Mouse (Mus musculus): Measurements from ENCODE around the gene Tfap2d.

Tfap2d gene

GRCm38 (mm10) chr1:19102631-19103030 lies at the start of gene Tfap2d:
TSS of gene Tfap2d (plus strand) at chr1:19103022.
- DNase-seq (ENCODE audit: low spot score): no peak

GRCm38 (mm10) chr1:19056300-19056699 lies 46.5 kb upstream of the Tfap2d start:
- no peak for DNase-seq (ENCODE audit: low spot score)

DNA sequence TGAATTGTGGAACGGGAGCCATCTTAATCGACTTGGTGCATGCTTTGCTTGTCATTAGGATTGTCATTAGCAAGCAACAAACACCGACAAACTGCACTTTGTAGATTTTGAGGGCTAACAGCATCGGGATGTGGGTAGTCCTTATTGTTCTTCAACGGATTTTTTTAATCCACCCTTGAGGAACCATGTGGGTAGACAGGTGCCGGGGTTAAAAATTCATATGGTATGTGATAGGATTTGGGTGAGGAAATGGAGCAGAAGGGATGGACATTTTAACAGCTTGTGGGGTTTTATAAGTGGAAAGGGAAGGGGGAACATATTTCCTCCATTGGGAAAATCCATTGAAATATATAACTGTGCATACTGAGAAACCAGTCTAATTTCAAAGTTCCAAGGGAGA lies 46.0 kb upstream of the Tfap2d start:
- DNase-seq (ENCODE audit: low spot score): no peak

GRCm38 (mm10) chr1:19088078-19088477 lies 14.7 kb upstream of the Tfap2d start:
- no peak for DNase-seq (ENCODE audit: low spot score)

DNA sequence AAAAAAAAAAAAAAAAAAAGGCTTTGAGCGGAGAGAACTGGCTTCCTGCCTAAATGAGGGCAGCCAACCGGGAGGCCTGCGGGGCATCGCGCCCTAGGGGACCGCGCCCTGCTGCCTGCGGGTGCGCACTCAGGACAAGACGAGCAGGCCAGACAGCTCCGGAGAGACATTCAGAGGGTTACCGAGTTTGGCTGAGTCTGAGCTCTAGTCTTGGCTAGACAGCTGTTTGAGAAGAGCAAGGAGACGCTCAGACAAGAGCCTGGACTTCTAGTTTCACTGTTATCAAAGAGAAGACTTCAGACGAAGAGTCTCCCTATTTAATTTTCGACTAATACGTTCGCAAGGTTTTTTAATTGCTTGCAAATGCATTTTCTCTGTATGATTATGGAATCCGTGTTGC lies 5.9 kb upstream of the Tfap2d start:
- DNase-seq (ENCODE audit: low spot score): no peak

DNA sequence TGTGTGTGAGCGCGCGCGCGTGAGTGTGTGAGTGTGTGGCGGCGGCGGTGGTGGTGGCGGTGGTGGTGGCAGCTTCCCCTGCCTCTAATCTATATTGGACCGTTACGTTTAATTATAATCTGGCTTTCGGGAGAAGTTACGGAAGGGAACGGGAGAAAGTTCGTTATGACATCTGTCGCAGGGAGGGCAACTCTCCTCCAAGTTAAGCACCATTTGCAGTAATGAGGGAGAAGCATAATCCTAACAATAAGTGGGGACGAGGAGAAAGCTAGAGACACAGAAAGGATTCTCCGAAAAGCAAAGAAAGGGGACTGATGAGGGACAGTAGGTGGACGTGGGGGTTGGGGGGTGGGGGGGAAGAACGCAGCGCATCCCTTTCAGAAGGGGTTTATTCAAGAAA lies 494 bp downstream of the Tfap2d start:
- no peak for DNase-seq (ENCODE audit: low spot score)

DNA sequence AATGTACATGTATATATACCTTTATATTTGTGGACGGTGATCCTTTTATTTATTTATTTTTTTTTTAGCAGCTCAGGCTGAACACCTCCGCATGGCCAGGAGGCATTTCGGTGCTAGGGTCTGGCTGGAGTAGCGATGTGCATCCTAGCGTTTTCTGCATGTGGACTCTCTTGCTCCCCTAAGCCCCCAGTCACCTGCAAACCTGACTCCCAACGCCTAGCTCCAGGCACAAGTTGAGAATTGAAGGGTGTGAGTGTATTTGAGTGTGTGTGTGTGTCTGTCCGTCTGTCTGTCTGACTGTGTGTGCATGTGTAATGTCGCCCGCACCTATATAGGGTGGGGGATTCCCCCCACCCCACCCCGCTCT lies 937 bp downstream of the Tfap2d start:
- no peak for DNase-seq (ENCODE audit: low spot score)

- no peak for DNase-seq (ENCODE audit: low spot score)
Observed at GRCm38 (mm10) chr1:19104143-19104857, 1.5 kb downstream of the Tfap2d start.

GRCm38 (mm10) chr1:19106401-19106800 lies 3.6 kb downstream of the Tfap2d start:
- DNase-seq (ENCODE audit: low spot score): no peak

DNA sequence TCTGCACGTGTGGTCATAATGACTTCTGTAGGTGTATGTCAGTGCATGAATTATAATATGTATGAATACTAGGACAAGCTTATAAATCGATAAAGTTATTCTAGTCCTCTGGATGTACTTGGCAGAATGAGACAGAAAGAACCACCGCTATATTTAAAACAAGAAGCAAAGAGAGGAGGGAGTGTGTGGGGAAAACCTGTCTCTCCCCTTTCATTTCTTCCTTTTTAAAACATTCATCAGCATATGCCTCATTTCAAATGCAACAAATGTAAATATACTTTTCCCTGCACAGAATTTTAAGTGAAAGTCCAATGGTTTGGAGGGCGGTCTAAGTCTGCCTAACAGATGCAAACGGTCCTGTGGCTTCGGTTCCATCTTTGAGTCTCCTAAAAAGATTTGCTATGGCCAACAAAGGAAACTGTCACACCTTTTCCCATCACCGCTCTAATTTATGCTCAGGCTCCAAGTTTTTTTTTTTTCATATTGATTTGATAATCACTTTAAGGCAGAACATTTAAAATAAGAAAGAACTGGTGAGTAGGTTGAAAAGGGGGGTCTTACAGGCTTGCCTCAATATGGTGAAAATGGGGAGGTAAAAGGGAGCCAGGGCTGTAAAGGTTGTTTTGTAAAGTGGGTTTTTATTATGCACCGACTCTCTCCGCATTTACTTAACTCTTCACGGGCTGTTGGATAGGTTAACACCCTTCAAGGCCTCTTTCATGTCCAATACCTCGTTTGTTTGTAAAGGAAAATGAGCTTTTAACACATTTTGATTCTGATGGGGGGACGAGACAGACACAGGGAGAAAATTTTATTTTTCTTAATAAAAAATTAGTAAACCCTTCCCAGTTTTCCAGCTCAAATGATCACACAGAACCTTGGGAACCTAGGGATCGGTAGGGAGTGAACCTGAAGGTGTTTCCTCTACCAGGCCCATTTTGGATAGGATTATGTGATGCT lies 4.3 kb downstream of the Tfap2d start:
- no peak for DNase-seq (ENCODE audit: low spot score)

- no peak for DNase-seq (ENCODE audit: low spot score)
Observed at GRCm38 (mm10) chr1:19107801-19108200, 5.0 kb downstream of the Tfap2d start.

GRCm38 (mm10) chr1:19109711-19110110 lies 6.9 kb downstream of the Tfap2d start:
- no peak for DNase-seq (ENCODE audit: low spot score)

DNA sequence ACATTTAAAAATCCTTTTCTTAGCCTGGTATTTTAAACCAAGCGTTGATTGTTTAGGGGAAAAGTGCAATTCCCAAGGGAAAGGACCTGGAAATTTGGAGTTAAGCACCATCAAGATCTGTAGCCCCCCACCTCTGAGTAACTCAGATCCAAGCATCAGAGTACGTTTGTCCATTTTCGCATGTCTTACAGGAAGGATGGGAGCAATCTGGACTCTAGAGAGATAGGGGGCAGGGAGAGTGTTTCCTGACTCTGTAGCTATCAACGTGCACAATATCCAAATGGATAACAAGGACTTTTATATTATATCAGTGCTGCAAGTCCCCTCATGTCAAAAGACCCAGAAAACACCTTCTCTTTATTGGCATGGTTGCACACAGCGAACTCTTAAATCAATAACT lies 7.4 kb downstream of the Tfap2d start:
- no peak for DNase-seq (ENCODE audit: low spot score)

GRCm38 (mm10) chr1:19111020-19111419 lies 8.2 kb downstream of the Tfap2d start:
- DNase-seq (ENCODE audit: low spot score): no peak

GRCm38 (mm10) chr1:19178742-19179397 lies 76.0 kb downstream of the Tfap2d start:
- peak; percentile 3 for DNase-seq (ENCODE audit: low spot score)

GRCm38 (mm10) chr1:19205649-19206048 lies 102.8 kb downstream of the Tfap2d start:
- peak; percentile 14 for DNase-seq (ENCODE audit: low spot score)

DNA sequence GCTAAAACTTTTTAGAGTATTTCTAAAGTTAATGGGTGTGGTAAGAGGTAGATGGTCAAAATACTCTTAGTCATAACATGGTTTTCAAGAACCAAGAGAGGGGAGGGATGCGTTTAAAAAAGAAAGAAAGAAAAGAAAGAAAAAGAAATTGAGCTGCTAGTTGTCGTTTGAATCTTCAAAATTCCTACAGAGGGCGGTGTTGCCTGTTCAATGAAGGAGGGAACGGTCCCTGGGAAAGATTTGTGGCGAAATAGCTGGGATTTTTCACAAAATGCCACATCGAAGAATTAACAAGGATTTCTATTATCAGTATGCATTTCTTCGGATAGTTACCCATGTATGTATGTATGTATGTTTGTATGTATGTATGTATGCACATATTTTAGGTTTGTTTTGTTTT lies 103.4 kb downstream of the Tfap2d start:
- no peak for DNase-seq (ENCODE audit: low spot score)

- DNase-seq (ENCODE audit: low spot score): no peak
Observed at GRCm38 (mm10) chr1:19207611-19208010, 104.8 kb downstream of the Tfap2d start.

DNA sequence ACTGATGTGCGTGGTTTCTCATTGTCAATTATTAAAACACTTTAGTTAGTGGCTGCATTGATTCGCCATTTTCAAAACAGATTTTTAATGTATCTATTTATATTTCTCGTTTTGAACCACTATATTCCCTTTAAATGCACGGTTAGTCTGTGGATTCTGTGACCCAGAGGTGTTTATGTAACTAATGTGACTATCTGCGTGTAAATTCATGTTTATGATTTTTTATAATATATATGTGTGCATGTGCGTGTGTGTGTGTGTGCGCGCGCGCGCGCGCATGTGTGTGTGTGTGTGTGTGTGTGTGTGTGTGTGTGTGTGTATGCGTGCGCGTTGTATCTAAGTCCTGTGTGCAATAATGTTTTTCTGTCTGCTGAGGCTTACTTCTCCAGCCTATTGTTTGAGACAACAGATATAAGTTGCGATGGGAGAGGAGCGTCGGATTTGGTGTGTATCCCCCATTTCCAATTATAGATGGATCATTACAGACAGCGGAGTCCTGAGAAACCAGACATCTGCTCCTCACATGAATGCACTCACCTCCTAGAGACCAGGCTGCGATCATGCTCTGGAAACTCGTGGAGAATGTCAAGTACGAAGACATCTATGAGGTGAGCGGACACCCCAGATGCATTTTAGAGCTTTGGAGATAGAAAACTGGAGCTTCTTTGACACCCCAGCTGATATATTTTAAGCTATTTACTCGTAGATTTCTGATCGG lies 106.0 kb downstream of the Tfap2d start, which contains the start of gene Tfap2b:
Gene Tfap2b (plus strand): TSS at position 274 of the 718 bp plus-strand sequence.
- DNase-seq (ENCODE audit: low spot score): no peak

DNA sequence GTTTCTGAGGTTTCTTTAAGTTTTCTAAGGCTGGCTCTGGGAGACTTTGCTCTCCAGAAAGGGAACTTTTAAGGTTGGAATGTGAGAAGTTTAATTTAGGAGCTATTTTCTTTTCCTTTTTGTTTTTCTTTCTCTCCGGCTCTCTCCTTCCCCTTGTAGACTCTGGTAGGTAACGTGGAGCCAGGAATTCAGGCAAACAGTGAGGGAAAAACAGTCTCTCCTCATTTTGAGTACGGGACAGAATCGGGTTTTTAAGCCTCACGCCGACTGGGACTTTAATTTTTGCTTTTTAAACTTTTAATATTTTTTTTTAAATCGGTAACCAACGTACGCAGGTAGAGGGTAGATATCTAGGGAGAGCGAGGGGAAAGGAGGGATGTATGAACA lies 106.5 kb downstream of the Tfap2d start:
- DNase-seq (ENCODE audit: low spot score): no peak

GRCm38 (mm10) chr1:19209776-19210175 lies 107.0 kb downstream of the Tfap2d start:
- no peak for DNase-seq (ENCODE audit: low spot score)

All from c-Kit-positive CD71-positive TER-119-positive erythroid progenitor cells, embryonic 14.5 days (primary cell).